8 mouse cellular contexts compared by ENCODE assay signal in the genomic region with DNA sequence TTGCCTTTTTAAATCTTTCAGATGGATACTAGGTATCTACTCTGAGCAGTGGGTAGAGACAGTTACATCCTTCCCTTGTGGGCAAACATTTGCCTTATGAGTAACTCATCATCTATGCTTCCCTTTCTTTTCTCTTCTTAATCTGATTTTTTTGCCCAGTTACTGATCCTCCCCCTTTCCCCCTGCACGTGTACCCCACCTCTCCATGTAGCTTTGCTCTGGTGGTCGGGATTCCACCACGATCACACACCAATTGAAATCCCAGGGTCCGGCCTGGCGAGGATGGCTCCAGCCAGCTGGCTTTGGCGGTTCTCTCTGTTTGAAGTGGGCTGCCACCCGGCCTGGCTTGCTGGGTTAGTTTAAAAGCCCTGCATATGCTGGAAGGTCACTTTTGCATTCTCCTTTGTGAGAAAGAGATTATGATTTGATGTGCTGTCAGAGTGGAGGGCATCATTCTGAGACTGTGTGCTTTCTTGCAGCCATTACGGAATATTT. TPM values are rescaled to one million over a fixed set of nuclear protein-coding genes. Genes with fewer than 3 reads are reported as not detected.
DNase-seq lines count a peak whose midpoint lies in the region; ATAC-seq lines count a peak whose summit lies in the region.

No protein-coding gene starts in this region.

- no peak for ATAC-seq in hindbrain, embryonic 13.5 days (ENCODE audit: low FRiP score)

- H3K27ac ChIP-seq in hindbrain, embryonic 13.5 days = peak overlapping the region; percentile 100
- peak overlapping the region; percentile 65 for H3K27ac ChIP-seq in macrophage

- H3K4me2 ChIP-seq in hindbrain, embryonic 13.5 days = peak overlapping the region; percentile 83

- peak; percentile 46 for DNase-seq in adrenal gland, postnatal 14 days
- no peak for DNase-seq in adrenal gland, adult 18-20 months (ENCODE audit: low spot score in 2 of 2)
- peak; percentile 14 for DNase-seq in right cerebral cortex, postnatal 14 days
- no peak for DNase-seq in right cerebral cortex, adult 18-20 months
- no peak for DNase-seq in urinary bladder, adult 18-20 months (ENCODE audit: low spot score in 2 of 2)
- DNase-seq in adipocyte (ENCODE audit: low spot score) = no peak

- peak overlapping the region; percentile 96 for H3K9ac ChIP-seq in hindbrain, embryonic 13.5 days

- 7% methylated on average over 8 of the region's 8 CpGs for WGBS in hindbrain, embryonic 13.5 days
- WGBS in macrophage (ENCODE audit: missing documents) = 18% methylated on average over 8 of the region's 8 CpGs

- H3K4me3 ChIP-seq in hindbrain, embryonic 13.5 days = peak overlapping the region; percentile 84
- H3K4me3 ChIP-seq in macrophage (ENCODE audit: inconsistent target) = peak overlapping the region; percentile 80

- peaks cover 25% of the 10 kb centered on the region for H3K36me3 ChIP-seq in hindbrain, embryonic 13.5 days
- H3K36me3 ChIP-seq in macrophage (ENCODE audit: inconsistent target) = no peaks in the 10 kb centered on the region

- H3K4me1 ChIP-seq in hindbrain, embryonic 13.5 days (replicated peaks) = peaks cover 19% of the 10 kb centered on the region

- no peaks in the 10 kb centered on the region for H3K27me3 ChIP-seq in hindbrain, embryonic 13.5 days

- H3K79me2 ChIP-seq in macrophage (ENCODE audit: inconsistent target) = peaks cover 39% of the 10 kb centered on the region; the same call in 1 of the 2 replicates

- H3K9me3 ChIP-seq in hindbrain, embryonic 13.5 days = no peaks in the 10 kb centered on the region

RNA-seq across cellular contexts. Expression of a gene that starts 17.2 kb away (rescaled TPM):
- total RNA-seq in adrenal gland, postnatal 14 days (2021) = 21.6 and 31.8 TPM in 2 replicates
- 10 to 100 TPM; 15.9 to 18.8 TPM for total RNA-seq in adrenal gland, adult 18-20 months (2021)
- 35.8 and 38.6 TPM in 2 replicates for polyA plus RNA-seq in hindbrain, embryonic 13.5 days (2015; fragmentation: Nextera tagmentation; extraction: Ambion mirVana)
- 1,000 to 10,000 TPM in 11 of 26 experiments, 100 to 1,000 TPM in 15; 302 to 5,659 (median 714) TPM for total RNA-seq in macrophage (2018; cell fraction: chromatin; rRNA removed)
- 100 to 1,000 TPM in 4 of 26 experiments, 10 to 100 TPM in 22; 37.3 to 238 (median 64.3) TPM for total RNA-seq in macrophage (2018; cell fraction: cytosol; rRNA removed)
- total RNA-seq in macrophage (2018; cell fraction: nucleus; rRNA removed) = 1,000 to 10,000 TPM in 7 of 26 experiments, 100 to 1,000 TPM in 19; 113 to 3,470 (median 457) TPM
- polyA plus RNA-seq in macrophage (2018) = 39.2 to 50.7 TPM (median 43.9 TPM) in 3 replicates

Comparison
In these comparisons a context has a peak if more than half of its experiments do, and no peak if none do; other contexts are left out.
1. DNase-seq: peak in adrenal gland, postnatal 14 days (single experiment) and right cerebral cortex, postnatal 14 days (single experiment); none in adrenal gland, adult 18-20 months (0 of 2), right cerebral cortex, adult 18-20 months (single experiment), urinary bladder, adult 18-20 months (0 of 2) and adipocyte (single experiment).